Mouse (Mus musculus) kidney, postnatal 10 days (tissue): ENCODE results near the gene Peli2.

Experiments used
- DNase-seq: peaks from one replicate; pipeline ENCODE4 v3.0.0; 2021; ENCODE audit warnings: mixed read lengths

Gene Peli2

GRCm38 (mm10) chr14:48296820-48297219 lies 176.2 kb downstream of the Peli2 start:
- no peak for DNase-seq

- DNase-seq: peak; percentile 16
These were observed 182.0 kb downstream of the Peli2 start for GRCm38 (mm10) chr14:48302471-48303186.

- DNase-seq: peak; percentile 21
These were observed 182.6 kb downstream of the Peli2 start for GRCm38 (mm10) chr14:48303235-48303634.

- DNase-seq: peak; percentile 24
These were observed 183.2 kb downstream of the Peli2 start for GRCm38 (mm10) chr14:48303841-48304240.

- no peak for DNase-seq
These were observed 192.6 kb downstream of the Peli2 start for GRCm38 (mm10) chr14:48313234-48313633.

- DNase-seq: no peak
These were observed 195.8 kb downstream of the Peli2 start for GRCm38 (mm10) chr14:48316396-48316795.

GRCm38 (mm10) chr14:48323771-48324459 lies 203.3 kb downstream of the Peli2 start:
- DNase-seq: no peak

- DNase-seq: no peak
These were observed 203.8 kb downstream of the Peli2 start for GRCm38 (mm10) chr14:48324460-48324850.

GRCm38 (mm10) chr14:48327746-48328145 lies 207.1 kb downstream of the Peli2 start:
- no peak for DNase-seq

- no peak for DNase-seq
These were observed 209.2 kb downstream of the Peli2 start for GRCm38 (mm10) chr14:48329716-48330365.
